Mouse (Mus musculus) lung, postnatal 0 days (tissue): ENCODE results near the gene Glis1. TPM values are rescaled to one million over a fixed set of nuclear protein-coding genes. Genes with fewer than 3 reads are reported as not detected.

ENCODE experiments used
- ATAC-seq: fragments of 200-750 bp; cut with Nextera tagmentation; 2 replicates; pipeline ENCODE4 v1.8.0; 2017; ENCODE audit warnings: moderate library complexity
- DNase-seq: peaks from one replicate; pipeline ENCODE4 v3.0.0-alpha.2; 2016; ENCODE audit warnings: low spot score
- H3K27ac ChIP-seq: fragments of 300-500 bp; sonication (generic); 2 replicates; pipeline ENCODE4 v1.5.1; 2014; ENCODE audit warnings: antibody characterized with exemption, mild to moderate bottlenecking, low read length, mixed read lengths
- H3K27me3 ChIP-seq: fragments of 300-500 bp; sonication (generic); replicated peaks from 2 replicates; pipeline ENCODE4 v1.6.1; 2014; ENCODE audit warnings: low read length, mixed read lengths; ENCODE audit not compliant: insufficient read depth
- H3K36me3 ChIP-seq: fragments of 300-500 bp; sonication (generic); 2 replicates; pipeline ENCODE4 v1.6.1; 2014; ENCODE audit warnings: low read length, mixed read lengths; ENCODE audit not compliant: insufficient read depth
- H3K4me1 ChIP-seq: fragments of 300-500 bp; sonication (generic); 2 replicates; pipeline ENCODE4 v1.6.1; 2014; ENCODE audit warnings: antibody characterized with exemption, low read depth, low read length, mixed read lengths; ENCODE audit not compliant: insufficient read depth
- H3K4me2 ChIP-seq: fragments of 300-500 bp; sonication (generic); replicated peaks from 2 replicates; pipeline ENCODE4 v1.6.1; 2014; ENCODE audit warnings: low read depth, mild to moderate bottlenecking, low read length, moderate library complexity, mixed read lengths
- H3K4me3 ChIP-seq: fragments of 300-500 bp; sonication (generic); 2 replicates; pipeline ENCODE4 v1.5.1; 2014; ENCODE audit warnings: low read depth, low read length
- H3K9ac ChIP-seq: fragments of 300-500 bp; sonication (generic); replicated peaks from 2 replicates; pipeline ENCODE4 v1.6.1; 2014; ENCODE audit warnings: low read depth, mild to moderate bottlenecking
- H3K9me3 ChIP-seq: fragments of 300-500 bp; sonication (generic); 2 replicates; pipeline ENCODE4 v1.6.1; 2016; ENCODE audit warnings: low read length, mixed read lengths
- CTCF ChIP-seq: IDR thresholded peaks from 2 replicates; pipeline ENCODE4 v1.5.1; 2016; ENCODE audit warnings: antibody characterized with exemption, mild to moderate bottlenecking
- EP300 ChIP-seq: IDR thresholded peaks from 2 replicates; pipeline ENCODE4 v1.6.1; 2016; ENCODE audit warnings: antibody characterized with exemption, mild to moderate bottlenecking, control low read depth
- WGBS: fragments of 180-500 bp; shearing (Covaris S2); extraction: QIAGEN DNeasy Blood & Tissue Kit; methylation state at CpG from one replicate; pipeline ENCODE4 v1.1.7; 2014; 5-methylcytosine and 5-hydroxymethylcytosine counted together
- microRNA-seq: library from miRNA; unstranded; fragments of <30 nt; microRNA quantifications from one replicate; pipeline ENCODE4, GENCODE M21; 2016
- polyA plus RNA-seq: library from polyadenylated mRNA; unstranded; fragments of >200 nt; fragmentation: Nextera tagmentation; extraction: Ambion mirVana; gene quantifications from 2 replicates; pipeline ENCODE4 v1.2.1, GENCODE M21; 2015

Glis1 gene
- polyA plus RNA-seq, 1 experiment from 2014 or later: 0.76 TPM

DNA sequence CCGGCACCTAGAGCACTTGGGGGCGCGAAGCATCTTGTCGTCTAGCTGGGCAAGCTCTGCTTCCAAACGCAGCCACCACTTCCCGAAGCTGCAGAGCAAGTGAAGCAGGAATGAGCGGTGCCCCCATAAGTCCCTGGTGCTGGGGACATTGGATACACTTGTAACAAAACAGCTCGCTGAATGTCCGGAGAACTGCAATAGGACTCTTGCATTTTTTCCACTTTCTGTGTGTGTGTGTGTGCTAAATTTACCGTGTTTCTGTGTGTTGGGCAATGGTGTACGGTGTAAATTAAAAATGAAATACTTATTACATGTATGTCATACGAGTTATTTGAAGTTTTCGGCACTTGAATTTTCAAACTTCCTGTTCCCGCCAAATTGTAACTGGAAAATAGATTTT, 249.7 kb downstream of the Glis1 start, which contains the start of gene Dmrtb1:
Gene Dmrtb1 (minus strand): TSS at position 101 of the 400 bp plus-strand sequence.
- H3K9ac ChIP-seq: no peak within 1 kb of the TSS
- H3K36me3 ChIP-seq: no peaks in the 10 kb centered on the region
- no peak within 1 kb of the TSS for H3K4me2 ChIP-seq
- no peaks in the 10 kb centered on the region for H3K27me3 ChIP-seq
- no peak within 1 kb of the TSS for H3K27ac ChIP-seq
- H3K4me1 ChIP-seq: no peaks in the 10 kb centered on the region
- ATAC-seq (no peak), DNase-seq (no peak)
- H3K9me3 ChIP-seq: no peaks in the 10 kb centered on the region
- H3K4me3 ChIP-seq: no peak within 1 kb of the TSS
- TF ChIP-seq CTCF: no peak
- TF ChIP-seq EP300: no peak
- WGBS: 87% methylated on average over 14 of the region's 14 CpGs

Small RNAs within 50 kb of the gene (microRNA-seq; reads per million reads assigned to microRNA genes)
- not detected for gene Gm24804

Other genes with a start within 250 kb of the Glis1 start
- gene Ldlrad1, start 225.4 kb upstream of the Glis1 start, polyA plus RNA-seq: 3.5 and 3.8 TPM in 2 replicates
- gene Lrrc42, start 181.1 kb upstream of the Glis1 start, polyA plus RNA-seq: 37.8 and 41.3 TPM in 2 replicates
- 44.6 and 51.3 TPM in 2 replicates for gene Hspb11, start 181.0 kb upstream of the Glis1 start, polyA plus RNA-seq
- gene Dio1, start 127.4 kb upstream of the Glis1 start, polyA plus RNA-seq: 0.33 and 0.82 TPM in 2 replicates
- gene Yipf1, start 120.2 kb upstream of the Glis1 start, polyA plus RNA-seq: 71.7 and 76.3 TPM in 2 replicates
- gene Ndc1, start 66.8 kb upstream of the Glis1 start, polyA plus RNA-seq: 4.6 and 4.7 TPM in 2 replicates
- gene Dmrtb1, start 249.6 kb downstream of the Glis1 start, polyA plus RNA-seq: 0.08 TPM in 1 of 2 replicates, not detected in the other